Mouse (Mus musculus): ENCODE data around the gene Fam168b.

Gene Fam168b

GRCm38 (mm10) chr1:34851562-34851961 lies 8.7 kb upstream of the Fam168b start:
- peak in 1 of 2 experiments; percentile 20 for DNase-seq (ENCODE audit: low spot score in 2 of 2)

GRCm38 (mm10) chr1:34850343-34851136 lies 7.7 kb upstream of the Fam168b start:
- DNase-seq (ENCODE audit: low spot score in 2 of 2): no peak

DNA sequence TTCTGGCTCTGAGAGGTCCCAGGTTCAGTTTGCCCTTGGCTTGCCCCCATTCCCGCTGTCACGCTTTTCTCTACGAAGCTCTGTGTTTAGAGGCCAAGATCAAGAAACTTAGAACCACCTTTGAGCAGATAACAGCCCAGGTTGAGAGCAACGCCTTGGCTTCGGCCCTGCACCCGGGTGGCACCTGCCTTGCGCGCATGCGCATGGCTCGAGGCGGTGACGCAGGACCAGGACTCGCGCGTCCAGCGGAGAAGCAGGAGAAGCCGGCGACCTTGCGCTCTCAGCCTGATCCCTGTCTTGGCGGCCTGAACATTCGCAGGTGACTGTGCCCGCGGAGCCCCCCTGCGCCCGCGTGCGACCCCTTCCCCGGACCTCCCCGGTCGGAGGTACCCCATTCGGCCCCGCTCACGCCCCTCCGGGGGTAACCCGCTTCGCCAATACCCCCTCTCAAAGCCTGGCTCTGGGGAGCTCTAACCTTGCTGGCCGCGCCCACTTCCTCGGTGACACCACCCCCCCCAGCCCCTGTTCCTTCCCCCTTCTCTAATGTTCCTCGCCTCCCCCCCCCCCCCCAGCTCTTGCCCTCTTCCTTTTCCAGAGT lies 7.0 kb upstream of the Fam168b start, which contains the start of gene Plekhb2:
TSS of gene Plekhb2 (plus strand) at position 232 of the 598 bp plus-strand sequence.
- DNase-seq (ENCODE audit: low spot score in 2 of 2): peak; percentile 86 to 89

- DNase-seq (ENCODE audit: low spot score in 2 of 2): no peak
Measured at GRCm38 (mm10) chr1:34847070-34847469, 4.2 kb upstream of the Fam168b start.

DNA sequence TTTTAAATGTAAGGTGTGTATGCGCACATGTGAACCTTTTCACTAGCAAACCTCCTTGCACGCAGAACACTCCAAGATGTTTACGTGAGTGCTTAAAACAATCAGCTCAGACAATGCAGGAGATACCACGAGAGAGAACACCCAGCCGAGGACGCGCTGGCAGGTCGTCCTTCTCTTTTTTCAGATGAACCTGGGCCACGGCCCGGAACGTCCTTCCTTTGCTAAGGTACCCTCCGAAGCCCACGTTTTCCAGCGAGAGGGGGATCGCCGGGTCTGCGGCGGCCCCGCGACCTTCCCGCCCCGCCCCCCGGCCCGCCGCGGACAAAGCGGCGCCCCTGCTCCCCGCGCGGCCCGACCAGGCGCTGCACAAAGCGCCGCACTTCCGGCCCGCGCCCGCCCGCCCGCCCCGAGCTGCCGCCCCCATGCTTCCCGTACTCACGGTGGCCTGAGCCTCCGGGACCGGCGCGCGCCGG lies 440 bp downstream of the Fam168b start:
- DNase-seq (ENCODE audit: low spot score in 2 of 2): peak; percentile 48 to 51

GRCm38 (mm10) chr1:34841709-34842388 lies 1.0 kb downstream of the Fam168b start:
- DNase-seq (ENCODE audit: low spot score in 2 of 2): no peak

DNA sequence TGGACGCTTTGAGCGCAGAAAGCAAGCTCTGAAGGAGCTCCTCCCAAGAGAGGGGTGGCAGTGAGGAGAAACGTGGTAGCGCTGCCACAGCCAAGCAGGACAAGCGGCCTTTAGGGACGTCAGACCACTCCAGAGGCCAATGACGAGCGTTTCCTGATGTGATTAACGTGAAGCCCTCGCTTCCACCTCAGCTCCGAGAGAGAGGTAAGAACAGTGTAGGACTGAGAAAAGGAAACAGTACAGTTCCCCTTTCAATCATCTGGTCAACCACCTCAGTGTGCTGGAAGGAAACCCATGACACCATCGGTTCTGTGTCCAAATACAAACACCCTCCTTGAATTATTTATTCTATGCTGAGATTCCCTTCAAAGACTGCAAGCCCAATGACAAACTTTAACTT lies 3.6 kb downstream of the Fam168b start:
- peak; percentile 36 to 39 for DNase-seq (ENCODE audit: low spot score in 2 of 2)

DNA sequence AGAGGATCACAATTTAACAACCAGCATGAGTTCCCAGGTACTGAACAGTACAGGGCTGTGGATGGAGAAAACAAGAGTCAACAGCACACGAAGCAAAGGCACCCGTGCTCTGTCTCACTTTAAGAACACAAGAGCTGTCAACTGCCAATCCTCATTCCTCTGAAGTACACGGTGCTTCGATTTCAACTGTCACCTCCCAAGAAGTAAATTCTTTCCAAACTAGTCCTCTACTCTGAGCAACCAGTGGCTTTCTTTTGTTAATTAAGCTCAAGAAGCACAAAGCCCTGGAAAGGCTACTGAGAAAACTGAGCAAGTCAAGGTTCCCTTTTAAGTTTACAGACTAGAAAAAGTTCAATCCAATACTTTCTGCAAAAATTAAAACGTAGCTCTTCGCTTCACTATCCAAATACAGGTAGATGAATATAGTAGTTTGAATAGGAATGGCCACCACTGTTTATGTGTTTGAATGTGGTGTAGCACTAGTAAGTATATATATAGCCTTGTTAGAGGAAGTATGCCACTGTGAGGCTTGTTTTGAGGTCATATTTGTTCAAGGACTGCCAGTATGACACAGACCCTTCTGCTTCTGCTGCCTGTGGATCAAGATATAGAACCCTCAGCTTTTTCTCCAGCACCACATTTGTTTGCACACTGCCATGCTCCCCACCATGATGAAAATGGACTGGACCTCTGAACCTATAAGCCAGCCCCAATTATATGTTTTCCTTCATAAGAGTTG lies 4.7 kb downstream of the Fam168b start:
- peak; percentile 34 to 55 for DNase-seq (ENCODE audit: low spot score in 2 of 2)

GRCm38 (mm10) chr1:34834904-34835303 lies 8.0 kb downstream of the Fam168b start:
- no peak for DNase-seq (ENCODE audit: low spot score in 2 of 2)

DNA sequence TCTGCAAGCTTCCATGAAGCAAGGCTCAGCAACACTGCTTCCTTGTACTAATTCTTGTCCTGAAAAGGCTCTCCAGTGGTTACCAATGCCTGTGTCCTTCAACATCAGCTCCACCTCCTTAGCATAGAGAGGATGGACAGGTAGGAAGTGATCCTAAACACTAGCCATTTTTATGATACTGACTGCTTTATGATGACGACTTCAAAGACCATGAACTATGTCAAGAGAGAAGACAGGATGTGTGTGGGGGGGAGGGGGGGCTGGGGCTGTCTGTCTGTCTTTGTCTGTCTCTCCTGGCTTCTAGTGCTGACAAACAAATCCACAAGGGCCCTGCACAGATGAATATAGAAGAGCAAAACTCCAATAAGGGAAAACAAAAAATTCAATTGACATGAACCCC lies 11.5 kb downstream of the Fam168b start:
- no peak for DNase-seq (ENCODE audit: low spot score in 2 of 2)

- DNase-seq (ENCODE audit: low spot score in 2 of 2): no peak
Measured at GRCm38 (mm10) chr1:34830934-34831333, 11.9 kb downstream of the Fam168b start.

DNA sequence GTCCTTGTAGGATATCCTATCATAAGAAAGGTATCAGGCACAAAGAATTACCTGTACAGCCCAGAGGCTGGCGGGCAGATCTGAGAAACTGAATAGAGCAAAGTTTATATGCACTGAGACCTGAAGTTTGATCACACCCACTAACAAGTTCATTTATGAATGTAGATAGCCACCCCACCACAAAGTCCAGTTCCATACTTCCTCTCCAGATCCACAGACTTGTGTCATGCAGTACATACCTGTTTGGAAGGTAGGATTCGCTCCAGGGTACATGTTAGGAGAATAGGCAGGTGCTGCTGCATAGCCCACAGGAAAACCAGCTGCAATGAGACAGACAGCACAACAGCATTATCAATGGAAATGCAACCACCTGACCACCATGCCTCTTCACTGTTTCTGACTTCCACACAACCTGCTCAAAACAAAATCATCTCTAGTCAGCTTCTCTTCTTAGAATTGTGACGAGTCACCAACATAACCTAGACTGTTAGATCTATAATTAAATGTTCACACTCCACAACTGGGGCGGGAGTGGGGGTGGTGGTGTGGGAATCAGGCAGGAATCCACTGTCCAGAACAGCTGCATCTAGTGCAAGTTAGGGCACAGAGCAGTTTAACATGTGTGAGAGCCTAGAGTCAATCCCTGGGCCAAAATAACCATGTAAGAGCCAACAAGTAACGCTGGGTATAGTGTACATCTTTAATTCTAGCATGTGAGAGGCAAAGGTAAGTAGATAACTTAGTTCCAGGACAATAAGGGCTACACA lies 14.2 kb downstream of the Fam168b start:
- DNase-seq (ENCODE audit: low spot score in 2 of 2): no peak

- DNase-seq (ENCODE audit: low spot score in 2 of 2): peak; percentile 34 to 37
Measured at GRCm38 (mm10) chr1:34827900-34828299, 15.0 kb downstream of the Fam168b start.

- DNase-seq (ENCODE audit: low spot score in 2 of 2): no peak
Measured at GRCm38 (mm10) chr1:34825909-34826308, 17.0 kb downstream of the Fam168b start.

GRCm38 (mm10) chr1:34824208-34824607 lies 18.7 kb downstream of the Fam168b start:
- no peak for DNase-seq (ENCODE audit: low spot score in 2 of 2)

DNA sequence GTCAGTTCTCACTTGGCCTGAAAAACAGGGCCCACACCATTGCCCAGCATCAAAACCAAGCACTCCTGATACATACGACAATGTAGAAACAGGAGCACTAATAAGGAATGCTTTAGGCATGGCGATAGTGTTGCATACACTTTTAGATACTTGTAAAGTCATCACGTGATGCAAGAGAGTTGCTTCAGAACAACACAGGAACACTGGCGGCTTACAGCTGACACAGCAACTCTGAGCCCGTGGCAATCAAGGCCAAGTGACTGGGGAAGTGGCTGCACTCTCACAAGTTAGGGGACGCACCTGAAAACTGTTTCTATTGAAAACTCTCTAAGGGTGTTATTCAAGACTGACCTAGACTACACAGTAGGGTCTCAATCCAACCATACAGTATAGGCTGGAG lies 19.5 kb downstream of the Fam168b start:
- no peak for DNase-seq (ENCODE audit: low spot score in 2 of 2)

GRCm38 (mm10) chr1:34822746-34823145 lies 20.1 kb downstream of the Fam168b start:
- DNase-seq (ENCODE audit: low spot score in 2 of 2): no peak

DNA sequence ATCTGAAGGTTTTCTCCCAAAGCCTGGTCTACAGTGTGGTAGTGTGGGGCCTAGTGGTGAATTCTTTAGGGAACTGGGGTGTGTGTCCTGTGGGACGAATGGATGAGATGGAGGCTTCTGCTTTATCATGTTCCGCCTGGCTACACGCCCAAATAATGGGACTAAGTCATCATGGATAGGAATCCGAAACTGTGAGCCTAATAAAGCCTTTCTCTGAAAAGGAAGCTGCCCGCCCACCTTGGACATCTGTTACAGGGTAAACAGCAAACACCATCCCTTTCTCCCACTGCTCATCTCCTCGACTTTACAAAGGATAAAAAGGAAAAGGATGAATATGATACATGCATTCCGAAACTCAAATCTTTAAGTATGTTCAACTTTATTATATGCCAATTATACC lies 20.9 kb downstream of the Fam168b start:
- DNase-seq (ENCODE audit: low spot score in 2 of 2): no peak

DNA sequence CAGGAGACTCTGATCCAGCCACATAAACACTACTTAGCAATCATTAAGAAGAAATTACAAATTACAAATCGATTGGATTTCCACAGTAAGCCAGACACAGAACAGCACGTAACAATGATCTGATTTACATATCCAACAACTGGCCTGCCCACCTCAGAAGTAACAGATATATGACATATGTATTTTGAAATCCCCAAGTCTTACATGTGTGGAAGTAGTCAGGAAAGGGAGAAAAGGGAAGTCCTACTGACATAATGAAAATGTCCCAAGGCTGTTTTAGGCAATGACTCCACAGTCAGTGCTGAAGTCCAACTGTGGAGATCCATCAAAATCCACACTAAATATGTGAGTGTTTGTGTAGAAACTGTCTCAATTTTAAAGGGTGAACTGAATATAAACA lies 21.5 kb downstream of the Fam168b start:
- DNase-seq (ENCODE audit: low spot score in 2 of 2): no peak

- no peak for DNase-seq (ENCODE audit: low spot score in 2 of 2)
Measured at GRCm38 (mm10) chr1:34819225-34819910, 23.5 kb downstream of the Fam168b start.

All from spleen, postnatal 36 days (tissue).